ENCODE assay signal across 28 mouse cellular contexts in genomic region chr7:103844525-103845325, GRCm38 (mm10). TPM values are rescaled to one million over a fixed set of nuclear protein-coding genes. Genes with fewer than 3 reads are reported as not detected.
A peak's percentile ranks its signal among the peaks of the same experiment; 100 is the strongest.
DNase-seq lines count a peak whose midpoint lies in the region; ATAC-seq and TF ChIP-seq lines count a peak whose summit lies in the region.
"Had no signal": no experiment of that assay in that cellular context is flagged by ENCODE, and none has a peak within 500 bp of the region (broad histone marks: within the 10 kb centered on the region; RNA-seq: fewer than 3 reads in every experiment).

No protein-coding gene starts in this region.

- no peak for TF ChIP-seq CTCF in G1E (IDR thresholded peaks at IDR 0.05; ENCODE audit: low read depth, low read length)
- TF ChIP-seq CTCF in MEL (IDR thresholded peaks at IDR 0.05 in 2 of 3, conservative IDR thresholded peaks at IDR 0.05 in 1 of 3; ENCODE audit: control insufficient read depth in 1 of 3, insufficient read depth in 1 of 3, low read depth in 2 of 3, low read length in 3 of 3, poor library complexity in 1 of 3, severe bottlenecking in 1 of 3) = no peak

- 50% methylated on average over 1 of the region's 2 CpGs for WGBS in liver, embryonic 11.5 days
- 12% methylated on average over 1 of the region's 2 CpGs for WGBS in liver, embryonic 15.5 days (ENCODE audit: insufficient replicate concordance)
- WGBS in midbrain, embryonic 13.5 days = 66% methylated on average over 2 of the region's 2 CpGs

- TF ChIP-seq RAD21 in MEL (IDR thresholded peaks at IDR 0.05; ENCODE audit: low read depth, low read length) = no peak

- H3K4me3 ChIP-seq in G1E (ENCODE audit: low read depth, low read length) (no peak overlapping the region), MEL (ENCODE audit: control insufficient read depth in 1 of 2, insufficient read depth in 1 of 2, low read depth in 2 of 2, low read length in 2 of 2) (no peak overlapping the region)
- no peak overlapping the region for H3K4me3 ChIP-seq in liver, embryonic 11.5 days (ENCODE audit: low read depth, low read length)
- H3K4me3 ChIP-seq in liver, embryonic 15.5 days (replicated peaks) = no peak overlapping the region
- no peak overlapping the region for H3K4me3 ChIP-seq in midbrain, embryonic 13.5 days (replicated peaks)
- H3K4me3 ChIP-seq: embryonic facial prominence, embryonic 10.5 days; forebrain, embryonic 12.5 days; hindbrain, embryonic 12.5 days had no signal

- H3K9me3 ChIP-seq in G1E (replicated peaks) = no peaks in the 10 kb centered on the region
- H3K9me3 ChIP-seq in MEL (replicated peaks; ENCODE audit: insufficient read depth, low read length) = no peaks in the 10 kb centered on the region
- H3K9me3 ChIP-seq in liver, embryonic 11.5 days (ENCODE audit: control insufficient read depth, low read length) = no peaks in the 10 kb centered on the region
- no peaks in the 10 kb centered on the region for H3K9me3 ChIP-seq in liver, embryonic 15.5 days (replicated peaks)
- no peaks in the 10 kb centered on the region for H3K9me3 ChIP-seq in midbrain, embryonic 13.5 days
- H3K9me3 ChIP-seq: embryonic facial prominence, embryonic 10.5 days; forebrain, embryonic 12.5 days; hindbrain, embryonic 12.5 days had no signal

- H3K4me2 ChIP-seq in liver, embryonic 11.5 days = peak overlapping the region; percentile 2; the same call in 1 of the 2 replicates
- H3K4me2 ChIP-seq in liver, embryonic 15.5 days = peak overlapping the region; percentile 30
- H3K4me2 ChIP-seq in midbrain, embryonic 13.5 days (replicated peaks) = no peak overlapping the region
- H3K4me2 ChIP-seq: forebrain, embryonic 12.5 days; hindbrain, embryonic 12.5 days had no signal

- DNase-seq in G1E (ENCODE audit: low spot score) (no peak), MEL (ENCODE audit: low read depth, low spot score) (no peak)
- no peak for DNase-seq in liver, embryonic 11.5 days (ENCODE audit: low spot score)
- no peak for DNase-seq in layer of hippocampus, postnatal 36 days
- no peak for DNase-seq in frontal cortex, adult 2 months (ENCODE audit: extremely low spot score in 1 of 2, low spot score in 1 of 2)
- DNase-seq in kidney, postnatal 10 days = no peak
- DNase-seq: adrenal gland, postnatal 36 days; cerebellum, adult 2 months; cerebellum, postnatal 10 days; gastrocnemius, postnatal 14 days had no signal

- TF ChIP-seq POLR2A in MEL (IDR thresholded peaks at IDR 0.05; ENCODE audit: control insufficient read depth in 1 of 2, insufficient read depth in 1 of 2, low read depth in 1 of 2, low read length in 2 of 2, poor library complexity in 1 of 2) = no peak

- H3K4me1 ChIP-seq in G1E (ENCODE audit: insufficient read depth, low read depth, low read length) (peaks cover 26% of the 10 kb centered on the region), MEL (ENCODE audit: control insufficient read depth in 1 of 2, insufficient read depth in 2 of 2, low read length in 2 of 2) (peaks cover 4 to 9% of the 10 kb centered on the region in 2 experiments)
- peaks cover 16% of the 10 kb centered on the region for H3K4me1 ChIP-seq in liver, embryonic 11.5 days (replicated peaks; ENCODE audit: control insufficient read depth, insufficient read depth, low read length)
- peaks cover 38% of the 10 kb centered on the region for H3K4me1 ChIP-seq in liver, embryonic 15.5 days (replicated peaks)
- H3K4me1 ChIP-seq in midbrain, embryonic 13.5 days (replicated peaks) = no peaks in the 10 kb centered on the region
- H3K4me1 ChIP-seq: embryonic facial prominence, embryonic 10.5 days; forebrain, embryonic 12.5 days; hindbrain, embryonic 12.5 days had no signal

- H3K9ac ChIP-seq in MEL (ENCODE audit: control insufficient read depth, low read depth, low read length, poor library complexity, severe bottlenecking) = no peak overlapping the region
- H3K9ac ChIP-seq in liver, embryonic 11.5 days (ENCODE audit: low read depth, low read length) = no peak overlapping the region
- peak overlapping the region; percentile 24; the same call in 1 of the 2 replicates for H3K9ac ChIP-seq in liver, embryonic 15.5 days
- H3K9ac ChIP-seq in midbrain, embryonic 13.5 days (replicated peaks) = no peak overlapping the region
- H3K9ac ChIP-seq: forebrain, embryonic 12.5 days; hindbrain, embryonic 12.5 days had no signal

- H3K27me3 ChIP-seq in G1E (ENCODE audit: insufficient read depth, low read length) (no peaks in the 10 kb centered on the region), MEL (ENCODE audit: control insufficient read depth in 1 of 2, insufficient read depth in 2 of 2, low read length in 2 of 2) (no peaks in the 10 kb centered on the region)
- no peaks in the 10 kb centered on the region for H3K27me3 ChIP-seq in liver, embryonic 11.5 days (replicated peaks; ENCODE audit: control insufficient read depth, insufficient read depth, low read length)
- no peaks in the 10 kb centered on the region for H3K27me3 ChIP-seq in liver, embryonic 15.5 days
- no peaks in the 10 kb centered on the region for H3K27me3 ChIP-seq in midbrain, embryonic 13.5 days
- H3K27me3 ChIP-seq: forebrain, embryonic 12.5 days; hindbrain, embryonic 12.5 days; Patski had no signal

- no peaks in the 10 kb centered on the region for H3K79me2 ChIP-seq in MEL (ENCODE audit: control insufficient read depth, insufficient read depth, low read length, poor library complexity)

- H3K36me3 ChIP-seq in G1E (replicated peaks) (no peaks in the 10 kb centered on the region), MEL (ENCODE audit: control insufficient read depth in 1 of 2, insufficient read depth in 2 of 2, low read length in 2 of 2) (peaks cover 0 to 4% of the 10 kb centered on the region in 2 experiments; a peak in 2 of 4 replicates)
- no peaks in the 10 kb centered on the region for H3K36me3 ChIP-seq in liver, embryonic 11.5 days (ENCODE audit: control insufficient read depth, insufficient read depth, low read length)
- H3K36me3 ChIP-seq in liver, embryonic 15.5 days (replicated peaks) = no peaks in the 10 kb centered on the region
- H3K36me3 ChIP-seq in midbrain, embryonic 13.5 days = no peaks in the 10 kb centered on the region
- H3K36me3 ChIP-seq: embryonic facial prominence, embryonic 10.5 days; forebrain, embryonic 12.5 days; hindbrain, embryonic 12.5 days had no signal

- H3K27ac ChIP-seq in MEL (ENCODE audit: control insufficient read depth, low read depth, low read length) = no peak overlapping the region
- H3K27ac ChIP-seq in liver, embryonic 11.5 days (ENCODE audit: low read depth, low read length) = peak overlapping the region; percentile 3
- H3K27ac ChIP-seq in liver, embryonic 15.5 days (replicated peaks) = peak overlapping the region; percentile 72
- no peak overlapping the region for H3K27ac ChIP-seq in midbrain, embryonic 13.5 days
- H3K27ac ChIP-seq: embryonic facial prominence, embryonic 10.5 days; forebrain, embryonic 12.5 days; hindbrain, embryonic 12.5 days had no signal

- ATAC-seq in G1E (ENCODE audit: extremely low read depth, insufficient number of reproducible peaks, low FRiP score, poor library complexity, severe bottlenecking) = peak; percentile 97
- peak; percentile 71 for ATAC-seq in liver, embryonic 11.5 days (replicated peaks; ENCODE audit: low FRiP score)
- peak; percentile 74 for ATAC-seq in liver, embryonic 15.5 days (ENCODE audit: insufficient read depth)
- no peak for ATAC-seq in midbrain, embryonic 13.5 days
- ATAC-seq: activated CD4-positive, CD25-positive, alpha-beta regulatory T cell, adult 4 months; forebrain, embryonic 16.5 days; hindbrain, embryonic 16.5 days; inflammation-experienced regulatory T-cells, adult 6 months; Patski had no signal

- TF ChIP-seq EP300 in MEL (IDR thresholded peaks at IDR 0.05; ENCODE audit: low read depth in 1 of 2, low read length in 2 of 2) = peak in 1 of 2 experiments; percentile 33; a peak in 1 of 4 replicates

RNA-seq across cellular contexts. Expression of gene Hbb-bh1, which starts 1.8 kb away (rescaled TPM):
- total RNA-seq in G1E (2014; fragmentation: Nextera tagmentation) (1.6 TPM in 1 of 2 replicates, not detected in the other), G1E (2017) (0.41 TPM in 1 of 2 replicates, not detected in the other), MEL (2012; rRNA removed) (not detected in 2 replicates)
- polyA plus RNA-seq in G1E (2012) (not detected in 2 replicates), MEL (2012; ENCODE audit: insufficient read depth in 1 of 2, insufficient read length in 2 of 2, low read depth in 1 of 2, low replicate concordance in 2 of 2, missing spikeins in 1 of 2) (under 1 TPM in 1 of 2 experiments, not detected in 1; 0.15 TPM)
- polyA plus RNA-seq in liver, embryonic 11.5 days (2014; fragmentation: Nextera tagmentation; extraction: Ambion mirVana) = 4,066 and 4,428 TPM in 2 replicates
- 44.8 and 64.6 TPM in 2 replicates for polyA plus RNA-seq in liver, embryonic 15.5 days (2015; fragmentation: Nextera tagmentation; extraction: Ambion mirVana)
- total RNA-seq in layer of hippocampus, postnatal 36 days (2021) = not detected
- 2.1 and 9.1 TPM in 2 replicates for polyA plus RNA-seq in frontal cortex, adult 2 months (2012; rRNA removed)
- polyA plus RNA-seq in midbrain, embryonic 13.5 days (2015; fragmentation: Nextera tagmentation; extraction: Ambion mirVana) = 37.1 and 47.9 TPM in 2 replicates
- total RNA-seq: adrenal gland, adult 18-20 months; adrenal gland, postnatal 36 days; ES-E14; gastrocnemius, adult 18-20 months; gastrocnemius, postnatal 14 days; heart, adult 8-10 months; heart, postnatal 25 days had no signal
- polyA plus RNA-seq: activated CD4-positive, CD25-positive, alpha-beta regulatory T cell, adult 4 months; forebrain, embryonic 16.5 days; gonadal fat pad, adult 2 months; hindbrain, embryonic 16.5 days; inflammation-experienced regulatory T-cells, adult 6 months; Patski had no signal

RNA-seq across cellular contexts. Expression of gene Hbb-bh2, which starts 4.4 kb away (rescaled TPM):
- total RNA-seq in G1E (2014; fragmentation: Nextera tagmentation) (not detected in 2 replicates), G1E (2017) (not detected in 2 replicates), MEL (2012; rRNA removed) (not detected in 2 replicates)
- polyA plus RNA-seq in G1E (2012) (not detected in 2 replicates), MEL (2012; ENCODE audit: insufficient read depth in 1 of 2, insufficient read length in 2 of 2, low read depth in 1 of 2, low replicate concordance in 2 of 2, missing spikeins in 1 of 2) (not detected)
- polyA plus RNA-seq in liver, embryonic 11.5 days (2014; fragmentation: Nextera tagmentation; extraction: Ambion mirVana) = not detected in 2 replicates
- polyA plus RNA-seq in liver, embryonic 15.5 days (2015; fragmentation: Nextera tagmentation; extraction: Ambion mirVana) = not detected in 2 replicates
- not detected for total RNA-seq in layer of hippocampus, postnatal 36 days (2021)
- not detected in 2 replicates for polyA plus RNA-seq in frontal cortex, adult 2 months (2012; rRNA removed)
- polyA plus RNA-seq in midbrain, embryonic 13.5 days (2015; fragmentation: Nextera tagmentation; extraction: Ambion mirVana) = not detected in 2 replicates
- total RNA-seq: adrenal gland, adult 18-20 months; adrenal gland, postnatal 36 days; ES-E14; gastrocnemius, adult 18-20 months; gastrocnemius, postnatal 14 days; heart, adult 8-10 months; heart, postnatal 25 days had no signal
- polyA plus RNA-seq: activated CD4-positive, CD25-positive, alpha-beta regulatory T cell, adult 4 months; cerebellum, adult 2 months; embryonic facial prominence, embryonic 14.5 days; forebrain, embryonic 16.5 days; gonadal fat pad, adult 2 months; heart, embryonic 16.5 days; hindbrain, embryonic 12.5 days; hindbrain, embryonic 16.5 days; inflammation-experienced regulatory T-cells, adult 6 months; Patski had no signal

RNA-seq across cellular contexts. Expression of gene Hbb-y, which starts 8.3 kb away (rescaled TPM):
- total RNA-seq in G1E (2014; fragmentation: Nextera tagmentation) (not detected in 2 replicates), G1E (2017) (not detected in 2 replicates), MEL (2012; rRNA removed) (not detected in 2 replicates)
- polyA plus RNA-seq in G1E (2012) (not detected in 2 replicates), MEL (2012; ENCODE audit: insufficient read depth in 1 of 2, insufficient read length in 2 of 2, low read depth in 1 of 2, low replicate concordance in 2 of 2, missing spikeins in 1 of 2) (under 1 TPM in 1 of 2 experiments, not detected in 1; 0.11 TPM)
- polyA plus RNA-seq in liver, embryonic 11.5 days (2014; fragmentation: Nextera tagmentation; extraction: Ambion mirVana) = 15,021 and 16,786 TPM in 2 replicates
- 304 and 542 TPM in 2 replicates for polyA plus RNA-seq in liver, embryonic 15.5 days (2015; fragmentation: Nextera tagmentation; extraction: Ambion mirVana)
- not detected for total RNA-seq in layer of hippocampus, postnatal 36 days (2021)
- 20.5 and 59.2 TPM in 2 replicates for polyA plus RNA-seq in frontal cortex, adult 2 months (2012; rRNA removed)
- 4,013 and 4,161 TPM in 2 replicates for polyA plus RNA-seq in midbrain, embryonic 13.5 days (2015; fragmentation: Nextera tagmentation; extraction: Ambion mirVana)
- total RNA-seq: adrenal gland, adult 18-20 months; adrenal gland, postnatal 36 days; ES-E14; gastrocnemius, adult 18-20 months; gastrocnemius, postnatal 14 days; heart, adult 8-10 months; heart, postnatal 25 days had no signal
- polyA plus RNA-seq: activated CD4-positive, CD25-positive, alpha-beta regulatory T cell, adult 4 months; gonadal fat pad, adult 2 months; inflammation-experienced regulatory T-cells, adult 6 months; Patski had no signal

RNA-seq across cellular contexts. Expression of gene Hbb-bs, which starts 16.8 kb away (rescaled TPM):
- 153 and 3,173 TPM in 2 replicates for total RNA-seq in G1E (2014; fragmentation: Nextera tagmentation)
- total RNA-seq in G1E (2017) = 10.4 and 23.5 TPM in 2 replicates
- polyA plus RNA-seq in G1E (2012) = 137 and 158 TPM in 2 replicates
- total RNA-seq in MEL (2012; rRNA removed) = 79.0 and 138 TPM in 2 replicates
- 100 to 1,000 TPM in 1 of 2 experiments, not detected in 1; 208 TPM for polyA plus RNA-seq in MEL (2012; ENCODE audit: insufficient read depth in 1 of 2, insufficient read length in 2 of 2, low read depth in 1 of 2, low replicate concordance in 2 of 2, missing spikeins in 1 of 2)
- polyA plus RNA-seq in liver, embryonic 11.5 days (2014; fragmentation: Nextera tagmentation; extraction: Ambion mirVana) = 9,439 and 11,024 TPM in 2 replicates
- polyA plus RNA-seq in liver, embryonic 15.5 days (2015; fragmentation: Nextera tagmentation; extraction: Ambion mirVana) = 116,188 and 122,775 TPM in 2 replicates
- 100 to 1,000 TPM; 247 to 439 TPM for total RNA-seq in layer of hippocampus, postnatal 36 days (2021)
- 468 and 610 TPM in 2 replicates for polyA plus RNA-seq in frontal cortex, adult 2 months (2012; rRNA removed)
- polyA plus RNA-seq in midbrain, embryonic 13.5 days (2015; fragmentation: Nextera tagmentation; extraction: Ambion mirVana) = 2,098 and 2,335 TPM in 2 replicates
- total RNA-seq: ES-E14 had no signal
- polyA plus RNA-seq: Patski had no signal

RNA-seq across cellular contexts. Expression of gene Hbb-bt, which starts 30.9 kb away (rescaled TPM):
- total RNA-seq in G1E (2014; fragmentation: Nextera tagmentation) (14.8 and 396 TPM in 2 replicates), G1E (2017) (3.3 and 7.8 TPM in 2 replicates), MEL (2012; rRNA removed) (120 and 191 TPM in 2 replicates)
- polyA plus RNA-seq in G1E (2012) (27.9 and 40.4 TPM in 2 replicates), MEL (2012; ENCODE audit: insufficient read depth in 1 of 2, insufficient read length in 2 of 2, low read depth in 1 of 2, low replicate concordance in 2 of 2, missing spikeins in 1 of 2) (100 to 1,000 TPM in 1 of 2 experiments, not detected in 1; 118 TPM)
- polyA plus RNA-seq in liver, embryonic 11.5 days (2014; fragmentation: Nextera tagmentation; extraction: Ambion mirVana) = 7,398 and 7,943 TPM in 2 replicates
- 48,050 and 52,773 TPM in 2 replicates for polyA plus RNA-seq in liver, embryonic 15.5 days (2015; fragmentation: Nextera tagmentation; extraction: Ambion mirVana)
- 10 to 100 TPM; 35.4 to 54.6 TPM for total RNA-seq in layer of hippocampus, postnatal 36 days (2021)
- polyA plus RNA-seq in frontal cortex, adult 2 months (2012; rRNA removed) = 66.4 and 91.1 TPM in 2 replicates
- 1,031 and 1,160 TPM in 2 replicates for polyA plus RNA-seq in midbrain, embryonic 13.5 days (2015; fragmentation: Nextera tagmentation; extraction: Ambion mirVana)
- total RNA-seq: ES-E14 had no signal
- polyA plus RNA-seq: Patski had no signal

Comparison
In these comparisons a context has a peak if more than half of its experiments do, and no peak if none do; other contexts are left out.
1. RNA of gene Hbb-bh1, which starts 1.8 kb away (polyA plus RNA-seq): 4,066 to 4,428 TPM in liver, embryonic 11.5 days; 44.8 to 64.6 TPM in liver, embryonic 15.5 days, 37.1 to 47.9 TPM in midbrain, embryonic 13.5 days, 2.1 to 9.1 TPM in frontal cortex, adult 2 months, 0.15 TPM in MEL and not detected in G1E; every median in the first group is over 10 times any median in the second.
2. H3K27ac ChIP-seq: peak in liver, embryonic 11.5 days (single experiment) and liver, embryonic 15.5 days (single experiment); none in MEL (single experiment) and midbrain, embryonic 13.5 days (single experiment).